Mouse (Mus musculus): Measurements from ENCODE around the gene Lgr6.
A peak's percentile ranks its signal among the peaks of the same experiment; 100 is the strongest.

Lgr6 gene

DNA sequence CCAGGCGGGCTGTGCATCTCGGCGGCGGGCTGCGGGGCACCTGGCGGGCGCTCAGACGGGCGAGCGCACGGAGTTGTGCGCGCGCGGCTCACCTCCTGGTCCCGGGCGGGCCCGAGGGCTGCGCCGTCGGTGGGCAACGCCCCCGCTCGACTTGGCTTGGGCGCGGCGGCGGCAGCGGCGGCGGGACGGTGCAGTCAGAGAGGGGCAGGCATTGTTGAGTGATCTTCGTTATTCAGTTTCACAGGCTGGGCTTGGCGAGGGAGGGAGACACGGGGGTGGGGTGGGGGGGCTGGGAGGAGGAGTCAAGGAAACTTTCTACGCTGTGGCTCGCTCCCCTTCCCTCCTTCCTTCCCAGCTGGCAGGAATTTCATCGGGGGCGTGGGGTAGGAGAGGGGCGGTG, at the start of gene Lgr6:
TSS of gene Lgr6 (minus strand) at position 153 of the 400 bp plus-strand sequence.
- no peak for DNase-seq (ENCODE audit: low spot score in 2 of 2)

DNA sequence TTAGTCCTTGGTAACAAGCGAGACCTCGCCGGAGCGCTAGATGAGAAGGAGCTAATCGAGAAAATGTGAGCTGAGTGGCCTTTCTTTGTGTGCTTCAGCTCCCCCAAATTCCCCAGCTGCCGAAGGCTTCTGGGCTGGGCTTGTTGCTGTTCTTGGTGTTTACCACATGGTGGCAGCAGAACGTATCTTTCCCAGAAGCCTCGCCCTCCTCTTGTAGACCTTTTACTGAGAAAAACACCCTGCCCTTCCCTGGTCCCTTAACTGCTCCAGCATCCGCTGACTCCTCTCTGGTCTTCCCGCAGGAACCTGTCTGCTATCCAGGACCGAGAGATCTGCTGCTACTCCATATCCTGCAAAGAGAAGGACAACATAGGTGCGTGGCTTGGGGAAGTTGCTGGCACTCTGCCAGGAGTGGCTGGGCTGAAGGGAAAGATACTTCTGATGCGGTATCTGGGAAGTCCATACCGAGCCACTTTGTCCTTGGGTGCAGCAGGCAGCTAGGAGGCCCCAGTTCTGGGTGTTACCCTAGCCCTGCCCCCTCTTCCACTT, 49.4 kb upstream of the Lgr6 start:
- DNase-seq (ENCODE audit: low spot score in 2 of 2), result peak; percentile 69 to 77

DNA sequence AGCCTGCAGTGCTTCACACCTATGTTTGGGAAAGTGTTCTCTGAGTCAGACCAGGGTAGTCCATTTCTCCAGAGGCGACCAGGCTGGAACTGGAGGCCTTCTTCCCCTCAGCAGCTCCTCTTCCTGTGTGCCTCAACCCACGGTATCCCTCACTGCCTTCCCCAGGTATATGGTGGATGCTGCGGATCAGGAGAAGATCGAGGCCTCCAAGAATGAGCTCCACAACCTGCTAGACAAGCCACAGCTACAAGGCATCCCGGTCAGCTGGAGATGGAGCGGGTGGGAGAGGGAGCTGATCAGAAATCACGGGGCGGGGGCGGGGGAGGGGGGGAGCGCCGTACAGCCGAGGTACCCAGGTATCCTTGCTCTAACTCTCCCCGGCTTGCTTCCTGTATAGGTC, 48.9 kb upstream of the Lgr6 start:
- DNase-seq (ENCODE audit: low spot score in 2 of 2), result no peak

DNA sequence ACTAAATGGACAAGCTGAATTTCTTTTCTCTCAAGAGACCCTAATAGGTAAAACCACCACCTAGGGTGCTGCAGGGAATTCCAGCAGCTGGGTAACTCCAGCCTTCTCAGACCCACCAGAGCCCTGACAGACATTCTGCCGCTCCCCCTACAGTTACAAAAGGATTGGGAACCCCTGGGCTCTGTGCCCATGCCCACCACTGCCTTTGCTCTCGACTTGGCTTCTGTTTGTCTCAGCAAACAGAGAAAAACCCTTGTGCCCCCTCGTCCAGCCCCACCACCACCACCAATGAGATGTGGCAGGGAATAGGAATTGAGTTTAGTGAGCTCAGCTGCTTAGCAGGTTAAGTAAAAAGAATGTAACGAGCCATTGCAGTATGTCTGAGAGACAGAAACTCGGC, 43.9 kb upstream of the Lgr6 start:
- no peak for DNase-seq (ENCODE audit: low spot score in 2 of 2)

DNA sequence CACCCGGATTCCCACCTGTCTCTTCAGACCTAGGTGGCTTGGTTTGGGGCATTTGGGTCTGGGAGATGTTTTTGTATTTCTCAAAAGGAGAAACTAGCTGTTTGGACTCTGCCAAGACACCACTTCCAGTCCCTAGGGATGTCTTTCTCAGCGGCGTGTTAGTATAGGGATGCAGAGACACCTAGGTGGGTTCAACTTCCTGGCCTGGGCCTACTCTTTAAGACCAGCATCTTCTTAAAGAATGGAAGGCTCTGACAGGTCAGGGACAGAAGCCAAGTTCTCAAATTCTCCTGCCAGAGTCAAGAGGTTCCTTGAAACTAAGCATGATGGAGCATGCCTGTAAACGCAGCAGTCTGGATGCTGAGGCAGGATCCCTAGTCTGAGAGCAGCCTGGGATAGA, 43.4 kb upstream of the Lgr6 start:
- no peak for DNase-seq (ENCODE audit: low spot score in 2 of 2)

DNA sequence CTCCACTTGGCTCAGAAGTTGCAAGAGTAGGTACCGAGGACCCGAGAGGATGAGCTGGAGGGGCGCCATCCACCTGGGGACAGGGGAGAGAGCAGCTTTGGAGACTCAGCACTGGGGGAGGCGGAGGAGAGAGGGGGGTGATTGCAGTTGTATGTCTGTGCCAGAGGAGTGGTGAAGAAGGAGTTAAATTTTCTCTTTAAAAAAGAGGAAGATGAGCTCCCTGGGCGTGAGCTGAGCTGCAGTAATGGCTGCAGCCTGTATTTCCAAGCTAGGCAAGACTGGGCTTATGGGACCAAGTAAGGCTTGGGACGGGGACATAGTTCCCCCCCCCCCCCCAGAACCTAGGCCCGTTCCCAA, 42.6 kb upstream of the Lgr6 start:
- DNase-seq (ENCODE audit: low spot score in 2 of 2), result no peak

DNA sequence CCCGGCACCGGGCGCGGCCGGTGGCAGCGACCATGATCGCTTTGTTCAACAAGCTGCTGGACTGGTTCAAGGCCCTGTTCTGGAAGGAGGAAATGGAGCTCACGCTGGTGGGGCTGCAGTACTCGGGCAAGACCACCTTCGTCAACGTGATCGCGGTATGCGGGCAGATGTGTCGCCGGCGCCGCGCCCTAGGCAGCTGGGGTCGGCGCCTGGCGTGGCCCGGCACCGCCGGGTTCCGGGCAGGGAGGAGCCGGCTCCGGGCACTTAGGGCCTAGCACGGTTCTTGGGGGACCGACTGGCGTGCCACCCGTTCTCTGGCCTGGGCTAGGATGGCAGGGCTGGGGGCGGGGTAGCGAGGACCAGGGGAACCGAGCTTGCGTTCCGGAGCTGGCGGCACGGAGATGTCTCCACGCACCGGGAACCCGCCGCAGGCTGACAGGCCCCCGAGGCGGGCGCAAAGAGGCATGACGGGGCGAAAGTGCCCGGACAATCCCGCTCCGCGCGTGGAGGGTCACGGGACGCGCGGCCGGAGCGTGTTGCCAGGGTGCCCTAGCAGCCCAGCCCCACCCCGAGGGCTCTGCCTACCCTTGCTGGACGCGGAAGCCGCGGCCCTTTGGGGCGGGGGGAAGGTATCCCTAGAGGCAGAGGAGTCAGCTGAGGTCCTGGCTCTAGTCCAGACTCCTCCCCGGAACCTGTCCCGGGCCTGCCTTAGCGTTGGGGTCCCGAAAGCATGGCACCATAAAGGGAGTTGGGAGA, 42.0 kb upstream of the Lgr6 start:
- DNase-seq (ENCODE audit: low spot score in 2 of 2), result peak; percentile 64 to 68

DNA sequence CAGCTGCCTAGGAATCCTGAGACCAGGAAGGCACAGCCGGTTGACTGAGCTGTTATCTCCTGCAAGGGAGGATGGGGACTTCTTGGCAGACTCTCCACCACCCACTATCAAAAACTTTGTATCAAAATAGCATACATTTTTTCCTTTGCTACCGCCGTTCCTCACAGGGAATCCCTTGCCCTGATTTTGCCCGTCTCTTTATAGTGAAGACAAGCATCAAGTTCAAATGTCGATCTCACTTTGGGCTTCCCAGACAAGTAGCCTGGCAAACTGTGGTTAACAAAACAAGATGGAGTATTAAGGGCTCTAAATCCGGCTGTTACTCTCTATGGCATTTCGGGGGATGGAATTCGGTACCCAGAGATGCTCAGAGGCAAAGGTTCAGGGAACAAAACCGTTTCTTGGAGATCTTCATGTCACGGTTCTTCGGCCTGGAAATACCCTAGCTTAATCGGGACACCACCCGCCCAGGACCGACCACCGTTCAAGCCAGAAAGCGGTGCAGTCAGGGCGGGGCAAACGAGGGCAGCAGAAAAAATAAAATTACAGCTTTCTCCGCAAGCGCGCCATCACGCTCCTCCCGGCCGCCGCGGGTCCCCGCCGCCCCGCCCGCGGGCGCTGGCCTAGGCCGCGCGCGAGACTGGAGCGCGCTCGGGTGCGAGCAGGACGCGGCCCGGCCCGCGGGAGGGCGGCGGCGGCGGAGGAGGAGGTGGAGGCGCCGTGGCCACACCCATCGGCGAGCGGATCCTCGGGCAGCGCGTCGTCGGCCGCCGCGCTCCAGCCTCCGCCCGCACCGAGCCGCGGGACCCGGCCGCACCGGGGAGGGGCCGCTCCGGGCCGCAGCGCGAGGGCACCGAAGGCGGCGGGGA, 41.2 kb upstream of the Lgr6 start, which contains the start of gene Arl8a:
TSS of gene Arl8a (plus strand) at position 748 of the 869 bp plus-strand sequence.
- DNase-seq (ENCODE audit: low spot score in 2 of 2), result peak; percentile 73 to 75

DNA sequence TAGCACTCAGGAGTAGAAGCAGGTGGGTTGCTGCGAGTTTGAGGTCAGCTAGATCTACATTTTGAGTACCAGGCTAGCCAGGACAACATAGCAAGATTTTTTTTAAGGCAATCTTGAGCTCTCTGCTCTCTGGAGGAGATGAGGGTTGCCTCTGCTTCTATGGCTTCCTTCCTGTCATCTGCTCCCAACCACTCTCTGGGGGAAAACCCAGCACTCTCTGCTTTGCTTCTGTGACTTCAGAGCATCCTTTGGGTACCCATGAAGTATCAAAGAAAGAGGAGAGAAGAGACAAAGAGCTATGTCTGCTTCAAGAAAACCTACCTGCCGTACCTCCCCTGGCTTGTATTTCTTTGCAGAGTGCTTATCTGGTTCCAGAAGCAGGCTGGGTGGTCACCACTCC, 38.9 kb upstream of the Lgr6 start:
- no peak for DNase-seq (ENCODE audit: low spot score in 2 of 2)

DNA sequence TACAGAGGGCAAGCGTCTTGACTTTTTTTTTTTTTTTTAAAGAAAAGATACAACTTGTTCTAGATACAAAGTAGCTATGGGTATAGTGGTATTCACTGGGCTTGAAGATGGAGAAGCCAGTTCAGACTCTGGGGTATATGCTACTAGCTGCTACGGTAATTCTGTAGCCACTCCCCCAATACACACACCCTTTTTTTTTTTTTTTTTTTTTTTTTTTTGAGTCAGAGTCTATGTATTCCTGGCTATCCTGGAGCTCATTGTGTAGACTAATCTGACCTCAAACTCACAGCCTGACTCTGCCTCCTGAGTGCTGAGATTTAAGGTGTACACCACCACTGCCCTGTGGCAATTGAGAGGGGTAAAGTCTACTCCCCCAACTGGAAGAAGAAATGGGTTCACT, 37.4 kb upstream of the Lgr6 start:
- no peak for DNase-seq (ENCODE audit: low spot score in 2 of 2)

DNA sequence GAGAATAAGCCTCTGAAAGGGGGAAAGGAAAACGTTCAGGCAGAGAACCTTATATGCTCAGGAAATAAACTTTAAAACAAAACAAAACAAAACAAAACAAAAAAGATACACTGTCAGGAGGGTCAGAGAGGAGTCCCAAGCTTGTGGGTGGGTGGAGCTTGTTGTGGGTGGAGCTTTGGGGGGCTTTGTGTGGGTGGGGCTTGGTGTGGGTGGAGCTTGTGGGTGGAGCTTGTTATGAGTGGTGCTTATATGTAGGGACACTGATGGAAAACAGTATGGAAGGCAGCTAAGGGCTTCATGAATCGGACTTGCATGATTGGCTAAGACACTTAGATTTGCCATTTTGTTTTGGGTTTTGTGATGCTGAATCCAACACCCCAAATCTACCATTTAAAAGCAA, 34.8 kb upstream of the Lgr6 start:
- DNase-seq (ENCODE audit: low spot score in 2 of 2), result no peak

DNA sequence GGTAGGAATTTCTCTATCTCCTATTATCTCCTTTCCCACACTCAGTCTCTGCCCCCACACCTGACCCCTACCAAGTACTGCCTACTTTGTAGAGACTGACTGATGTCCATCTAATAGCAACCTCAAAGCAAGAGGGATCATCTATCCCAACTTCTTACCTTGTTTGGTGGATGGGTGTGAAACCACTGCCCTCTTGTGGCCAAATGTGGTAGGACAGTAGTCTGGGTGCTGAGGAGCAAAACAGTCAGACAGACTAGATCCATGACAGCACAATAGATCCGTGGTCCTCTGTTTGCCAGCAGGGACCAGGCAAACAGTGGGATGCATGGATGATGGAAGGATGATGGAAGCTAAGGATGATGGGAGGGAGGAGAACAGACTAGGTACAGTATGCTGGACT, 31.4 kb upstream of the Lgr6 start:
- no peak for DNase-seq (ENCODE audit: low spot score in 2 of 2)

DNA sequence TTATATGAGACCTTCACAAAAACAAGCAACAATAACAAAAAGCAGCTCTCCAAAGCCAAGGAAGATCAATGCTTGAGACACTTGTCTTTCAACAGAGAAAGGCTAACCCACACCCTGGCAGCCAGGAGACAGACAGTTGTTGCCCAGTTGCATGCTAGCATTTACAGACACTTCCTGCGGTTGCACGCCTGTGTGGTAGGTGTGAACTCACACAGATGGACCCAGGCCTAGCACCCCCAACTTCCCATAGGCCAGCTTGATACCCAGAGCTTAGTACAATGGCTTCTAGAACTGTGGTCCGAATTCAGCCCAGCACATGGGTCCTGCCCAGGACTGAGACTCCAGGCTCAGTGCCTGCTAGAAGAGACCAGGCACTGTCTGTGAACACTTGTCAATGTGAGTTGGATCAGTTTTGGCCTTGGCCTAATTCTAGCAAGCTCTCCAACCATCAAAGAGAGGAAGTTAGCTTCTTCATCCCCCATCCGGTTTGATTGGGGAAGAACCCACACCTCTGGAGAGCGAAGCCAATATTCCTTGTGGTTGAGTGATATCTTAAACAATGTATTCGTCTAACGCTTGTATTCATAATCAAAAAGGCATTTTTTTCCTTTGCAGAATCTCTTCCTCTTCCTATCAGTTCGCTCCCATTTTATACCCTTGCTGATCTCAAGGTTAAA, 30.2 kb upstream of the Lgr6 start:
- DNase-seq (ENCODE audit: low spot score in 2 of 2), result no peak

DNA sequence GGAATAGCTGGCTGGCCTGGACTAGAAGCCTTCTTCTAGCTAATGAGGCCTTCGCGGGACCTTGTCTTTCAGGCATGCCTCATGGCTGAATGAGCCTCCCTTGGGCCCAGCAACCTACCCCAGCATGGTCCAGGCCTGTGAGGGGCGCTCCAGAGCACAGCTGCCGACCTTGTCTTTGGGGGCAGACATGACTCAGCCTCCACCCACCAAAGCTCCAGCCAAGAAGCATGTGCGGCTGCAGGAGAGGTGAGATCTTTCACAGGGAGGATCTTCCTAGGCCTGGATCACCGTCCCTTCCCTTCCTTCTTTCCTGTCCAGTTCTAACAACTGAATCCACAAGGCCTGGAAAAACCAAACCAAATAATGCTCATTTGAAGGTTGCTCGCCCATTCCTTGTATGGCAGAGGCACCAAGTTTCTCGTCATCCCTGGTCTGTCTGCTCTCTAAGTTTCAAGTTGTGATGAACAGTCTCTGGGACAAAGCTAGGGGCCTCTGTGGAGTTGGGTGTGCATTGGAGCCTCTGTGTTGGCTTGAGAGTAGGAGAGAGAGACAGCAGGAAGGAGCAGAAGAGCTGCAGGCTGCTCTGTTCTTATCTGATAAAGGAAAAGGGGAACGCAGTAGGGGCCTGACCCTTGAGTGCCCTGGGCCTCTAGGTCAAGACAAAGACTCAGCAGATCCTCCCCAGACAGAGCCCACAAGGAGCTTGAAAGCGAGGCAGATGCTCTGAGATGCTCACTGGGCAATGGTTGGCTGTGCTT, 28.8 kb upstream of the Lgr6 start:
- DNase-seq (ENCODE audit: low spot score in 2 of 2), result no peak

DNA sequence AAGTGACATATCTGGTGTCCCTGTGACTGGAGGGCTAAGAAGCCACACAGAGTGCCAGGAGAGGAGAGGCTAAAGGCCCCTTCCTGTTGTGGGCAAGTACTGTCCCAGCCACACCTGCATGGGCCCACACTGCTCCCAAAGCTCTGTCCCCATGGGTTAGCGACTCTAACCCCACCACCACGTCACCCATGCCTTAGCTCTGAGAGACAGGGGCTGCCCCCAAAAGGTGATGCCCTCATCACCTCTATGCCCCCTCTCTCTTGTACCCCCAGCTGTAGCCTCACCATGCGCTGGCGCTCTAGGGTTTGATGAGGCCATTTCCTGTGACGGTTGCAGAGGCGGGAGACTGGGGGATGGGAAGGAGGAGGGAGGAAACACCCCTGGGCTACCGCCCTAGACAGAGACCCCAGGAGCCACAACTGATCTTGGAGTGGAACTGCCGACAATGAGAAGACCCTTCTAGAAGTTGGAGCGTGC, 27.9 kb upstream of the Lgr6 start:
- DNase-seq (ENCODE audit: low spot score in 2 of 2), result no peak

DNA sequence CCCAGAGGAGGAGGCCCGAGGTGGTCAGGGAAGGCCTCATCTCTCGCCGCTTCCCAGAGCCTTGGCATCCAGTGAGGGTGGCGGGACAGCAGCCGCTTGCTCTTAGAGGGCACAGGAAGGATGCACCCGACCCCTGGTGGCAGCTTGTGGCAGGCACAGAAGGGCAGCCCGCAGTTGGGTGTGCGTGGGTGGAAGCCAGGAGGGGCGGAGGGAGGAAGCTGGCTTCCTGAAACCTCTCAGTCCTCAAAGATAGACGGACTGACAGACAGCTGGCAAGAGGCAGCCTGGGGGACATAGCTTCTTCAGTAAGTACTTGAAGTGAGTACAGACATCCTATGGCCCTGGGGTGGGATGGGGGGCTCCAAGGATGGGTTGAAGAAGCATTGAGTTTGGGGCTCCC, 27.4 kb upstream of the Lgr6 start, which contains the start of gene Ptpn7:
TSS of gene Ptpn7 (plus strand) at position 228 of the 400 bp plus-strand sequence.
- no peak for DNase-seq (ENCODE audit: low spot score in 2 of 2)

DNA sequence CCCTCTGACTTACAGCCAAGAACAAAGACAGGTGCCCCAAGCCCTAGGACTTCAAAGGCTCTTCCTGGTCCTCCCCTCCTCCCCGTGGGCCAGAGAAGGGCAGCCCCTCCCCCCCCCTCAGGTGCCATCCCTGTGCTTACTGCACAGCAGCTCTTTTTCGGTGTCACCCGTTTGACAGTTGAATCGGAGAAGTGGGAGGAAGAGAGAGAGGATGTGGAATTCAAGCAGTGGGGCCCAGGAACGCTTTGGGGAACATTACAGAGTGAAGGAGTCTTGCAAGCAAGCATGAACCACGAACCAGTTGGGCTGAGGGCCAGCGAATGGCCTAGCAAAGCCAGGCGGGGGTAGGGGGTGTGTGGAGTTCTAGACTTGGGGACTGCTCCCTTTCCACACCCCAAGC, 26.5 kb upstream of the Lgr6 start:
- DNase-seq (ENCODE audit: low spot score in 2 of 2), result no peak

DNA sequence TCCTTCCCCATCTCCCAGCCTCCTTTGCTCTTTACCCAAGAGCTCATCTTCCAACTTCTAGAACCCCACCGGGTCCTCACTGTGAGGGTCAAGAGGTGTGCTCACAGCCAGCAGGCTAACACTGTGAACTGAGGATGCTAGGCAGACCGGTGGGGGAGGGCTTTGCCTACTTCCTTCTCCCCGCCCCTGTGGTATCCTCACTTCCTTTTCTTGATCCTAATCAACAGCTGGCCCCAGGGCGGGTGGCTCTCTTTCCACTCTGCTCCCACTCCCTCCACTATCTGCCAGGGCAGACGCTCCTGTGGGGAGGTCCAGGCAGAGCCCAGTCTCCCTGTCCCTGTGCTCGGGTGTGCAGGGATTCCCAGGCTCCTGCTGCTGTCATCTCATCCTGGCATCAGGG, 26.0 kb upstream of the Lgr6 start:
- DNase-seq (ENCODE audit: low spot score in 2 of 2), result no peak

DNA sequence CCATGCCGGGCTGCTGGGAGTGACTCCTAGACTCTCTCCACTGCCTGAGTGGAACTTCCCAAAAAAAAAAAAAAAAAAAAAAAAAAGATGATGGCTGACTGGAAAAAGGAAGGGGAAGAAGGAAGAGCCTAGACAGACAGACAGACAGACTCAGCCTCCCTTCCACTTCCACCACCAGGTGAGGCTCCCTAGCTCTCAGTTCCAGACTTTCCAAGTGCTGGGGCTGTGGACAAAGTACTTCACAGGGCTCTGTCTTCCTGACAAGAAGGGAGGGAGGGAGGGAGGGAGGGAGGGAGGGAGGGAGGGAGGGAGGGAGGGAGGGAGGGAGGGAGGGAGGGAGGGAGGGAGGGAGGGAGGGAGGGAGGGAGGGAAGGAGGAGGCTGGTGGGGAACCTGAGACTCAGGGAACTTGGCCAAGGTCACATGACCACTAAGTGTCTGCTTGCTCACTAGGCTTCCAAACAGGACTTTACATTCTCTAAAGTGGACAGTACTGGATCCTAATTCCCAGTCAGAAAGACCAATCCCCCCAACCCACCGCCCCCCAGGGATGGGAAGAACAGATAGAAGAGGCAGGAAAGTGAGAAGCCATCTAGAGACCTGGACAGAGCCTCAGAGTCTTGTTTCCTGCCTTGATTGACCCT, 25.4 kb upstream of the Lgr6 start:
- no peak for DNase-seq (ENCODE audit: low spot score in 2 of 2)

DNA sequence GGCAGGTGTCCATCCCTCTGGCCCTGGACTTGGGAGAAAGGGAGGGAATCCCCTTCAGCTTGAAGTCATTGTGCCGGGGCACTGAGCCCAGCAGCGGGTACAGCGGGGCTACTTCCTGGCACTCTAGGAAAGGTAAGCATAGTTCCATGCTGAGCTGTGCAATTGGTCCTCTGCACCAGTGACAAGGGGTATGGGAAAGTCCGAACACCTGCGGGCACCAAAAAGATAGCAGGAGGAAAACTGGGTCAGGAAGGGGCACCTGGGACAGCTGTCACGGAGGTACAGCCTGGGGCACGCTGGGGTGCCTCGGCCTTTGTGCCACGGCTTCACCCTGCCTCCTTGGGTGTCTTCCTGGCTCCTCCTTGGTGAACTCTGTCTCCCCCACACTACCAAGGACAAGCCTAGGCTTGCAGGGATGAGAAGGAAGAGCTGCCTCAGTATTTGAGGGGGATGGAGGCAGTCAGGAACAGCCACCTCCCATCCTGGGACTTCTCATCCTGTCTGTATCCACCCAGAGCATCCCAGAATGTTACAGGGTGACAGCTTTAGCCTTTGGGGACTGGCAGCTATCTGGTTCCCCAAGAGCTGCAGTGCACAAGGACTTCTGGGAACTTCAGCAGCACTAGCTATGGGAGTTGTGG, 24.6 kb upstream of the Lgr6 start:
- no peak for DNase-seq (ENCODE audit: low spot score in 2 of 2)
